Mouse (Mus musculus) thymus, postnatal 14 days (tissue): ENCODE measurements around the gene Fbxl12.
"Not testable (repeated sequence)": the region's sequence is repeated elsewhere in the genome, so short reads cannot be mapped to it uniquely, and the experiment has no call there.

Experiments
- DNase-seq: peaks from one replicate; pipeline ENCODE4 v3.0.0; 2021

Gene Fbxl12

DNA sequence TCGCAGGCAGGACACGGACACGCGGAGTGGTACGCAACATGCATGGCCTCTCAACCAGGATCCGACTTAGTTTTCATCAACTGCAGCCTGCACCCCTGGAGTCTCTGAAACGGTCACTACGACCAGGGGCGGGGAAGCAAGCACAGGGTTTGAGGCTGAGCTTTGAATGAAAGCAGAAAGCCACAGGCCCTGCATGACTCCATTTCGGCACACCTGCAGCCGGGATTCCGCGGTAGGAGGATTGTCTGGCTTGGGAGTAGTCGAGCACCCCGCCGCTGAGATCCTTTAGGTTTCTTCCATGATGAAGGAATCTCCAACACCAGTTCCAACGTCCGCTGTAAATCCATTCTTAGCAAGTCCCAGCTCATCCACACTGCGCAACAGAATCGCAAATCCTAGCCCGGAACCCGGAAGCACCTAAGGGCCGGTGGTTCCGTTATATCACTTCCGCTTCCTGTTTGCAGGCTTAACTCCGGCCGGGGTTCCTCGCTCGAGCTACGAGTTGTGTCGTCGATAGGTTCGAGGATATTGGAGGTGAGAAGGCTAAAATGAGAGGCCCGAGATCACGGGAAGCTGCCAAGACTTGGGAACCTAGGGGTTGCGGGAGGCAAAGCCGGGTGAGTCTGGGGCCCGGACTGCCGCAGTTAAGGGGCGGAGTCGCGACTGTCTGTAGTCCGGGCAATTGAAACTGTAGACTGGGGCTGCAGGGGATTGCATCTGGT is at the start of gene Fbxl12:
Gene Fbxl12, minus strand, starts transcription at position 408 of the 722 bp plus-strand sequence.
- DNase-seq, result peak; percentile 75

DNA sequence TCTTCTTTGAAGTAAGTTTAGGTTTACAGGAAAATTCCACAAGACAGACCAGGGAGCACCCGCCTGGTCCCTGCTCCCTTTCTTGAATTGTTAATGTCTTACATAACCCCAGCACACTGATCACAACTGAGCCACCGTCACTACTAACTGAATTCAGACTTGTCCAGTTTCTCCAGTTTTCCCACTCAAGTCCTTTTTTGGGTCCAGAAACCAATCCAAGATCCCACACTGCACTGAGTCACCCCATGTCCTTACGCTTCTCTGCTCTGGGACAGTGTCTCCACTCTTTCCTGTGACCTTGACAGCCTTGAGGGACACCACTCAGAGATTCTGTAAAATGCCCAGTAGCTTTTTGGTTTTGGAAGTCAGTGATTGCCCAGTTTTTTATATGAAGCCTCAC is 48.3 kb upstream of the Fbxl12 start:
- no peak for DNase-seq

DNA sequence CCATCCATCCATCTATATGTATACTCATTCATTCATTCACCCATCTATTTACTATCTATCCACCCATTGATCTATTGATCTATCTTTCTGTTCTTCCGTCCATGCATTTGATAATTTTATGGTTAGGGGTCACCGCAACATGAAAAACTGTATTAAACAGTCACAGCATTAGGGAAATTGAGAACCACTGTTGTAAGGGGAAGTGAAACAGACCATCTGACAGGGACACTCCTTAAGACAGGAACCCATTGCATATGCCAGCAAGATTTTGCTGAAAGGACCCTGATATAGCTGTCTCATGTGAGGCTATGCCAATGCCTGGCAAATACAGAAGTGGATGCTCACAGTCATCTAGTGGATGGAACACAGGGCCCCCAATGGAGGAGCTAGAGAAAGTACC is 45.9 kb upstream of the Fbxl12 start:
- DNase-seq, result not testable (repeated sequence)

GRCm38 (mm10) chr9:20689913-20690312 is 45.3 kb upstream of the Fbxl12 start:
- no peak for DNase-seq

- no peak for DNase-seq
These were observed 44.8 kb upstream of the Fbxl12 start for GRCm38 (mm10) chr9:20689403-20689802.

GRCm38 (mm10) chr9:20685081-20685861 is 40.7 kb upstream of the Fbxl12 start:
- no peak for DNase-seq

DNA sequence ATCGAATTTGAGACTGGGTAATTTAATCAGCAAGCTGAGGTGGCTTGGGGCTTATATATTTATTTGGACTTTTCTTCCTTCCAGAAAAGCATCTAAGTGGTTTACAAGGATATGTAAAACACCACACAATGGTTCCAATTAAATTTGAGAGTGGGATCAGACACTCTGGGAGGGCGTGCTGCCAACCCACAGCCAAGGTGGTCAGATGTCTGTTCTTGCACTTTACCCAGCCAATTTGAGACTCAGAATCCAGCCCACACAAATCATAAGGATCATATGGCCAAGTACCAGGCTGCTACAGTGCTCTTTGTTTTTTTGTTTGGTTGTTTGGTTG is 37.8 kb upstream of the Fbxl12 start:
- DNase-seq, result no peak

DNA sequence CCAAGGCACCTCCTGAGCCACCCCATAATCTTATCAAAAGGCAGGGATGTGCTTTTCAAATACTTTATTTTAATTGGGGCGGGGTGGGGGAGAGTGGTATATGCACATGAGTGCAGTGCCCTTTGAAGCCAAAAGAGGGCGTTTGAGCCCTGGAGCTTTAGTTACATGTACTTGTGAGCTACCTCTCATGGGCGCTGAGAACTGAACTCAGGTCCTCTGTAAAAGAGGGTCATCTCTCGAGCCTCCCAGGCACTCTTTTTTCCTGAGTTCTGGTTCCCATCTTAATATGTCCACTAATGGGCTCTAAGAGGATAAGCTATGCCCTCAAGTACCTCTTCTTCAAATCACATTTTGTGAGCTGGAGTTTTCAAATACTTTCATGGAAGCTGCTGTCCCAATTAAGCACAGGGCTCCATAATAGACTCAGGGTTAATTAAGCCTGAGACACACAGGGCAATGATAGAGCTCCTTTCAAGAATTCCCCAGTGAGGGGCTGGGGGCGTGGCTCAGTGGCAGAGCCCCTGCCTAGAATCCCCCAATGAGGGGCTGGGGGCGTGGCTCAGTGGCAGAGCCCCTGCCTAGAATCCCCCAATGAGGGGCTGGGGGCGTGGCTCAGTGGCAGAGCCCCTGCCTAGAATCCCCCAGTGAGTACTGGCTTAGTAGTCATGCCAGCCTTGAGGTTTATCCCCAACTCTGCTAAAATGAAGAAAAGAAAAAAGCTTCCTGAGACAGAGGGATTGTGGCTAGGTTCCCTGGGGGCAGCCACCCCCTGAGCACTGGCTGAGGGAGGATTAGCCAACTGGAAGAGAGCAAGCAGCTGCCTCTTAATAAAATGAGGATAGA is 37.2 kb upstream of the Fbxl12 start:
- no peak for DNase-seq

- no peak for DNase-seq
These were observed 35.9 kb upstream of the Fbxl12 start for GRCm38 (mm10) chr9:20680378-20680958.

DNA sequence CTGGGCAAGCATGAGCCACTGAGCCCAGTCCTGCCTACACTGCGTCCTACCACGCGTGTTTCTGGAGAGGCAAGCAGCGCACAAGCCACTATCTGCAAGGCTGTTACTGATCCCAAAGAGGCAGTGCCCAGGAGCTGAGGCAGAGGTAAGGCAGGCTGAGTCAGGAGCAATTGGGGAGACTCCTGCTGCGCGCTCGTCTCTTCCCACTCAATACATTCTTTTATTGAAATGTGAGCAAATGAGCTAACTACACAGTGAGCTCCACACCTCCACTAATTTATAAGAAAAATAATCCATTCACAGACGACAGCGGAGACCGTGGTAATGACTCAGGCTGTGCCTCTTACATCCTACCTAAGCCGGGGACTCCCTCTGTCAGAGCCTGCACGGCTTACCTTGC is 33.3 kb upstream of the Fbxl12 start:
- DNase-seq, result no peak

GRCm38 (mm10) chr9:20672047-20672446 is 27.5 kb upstream of the Fbxl12 start:
- DNase-seq, result no peak

DNA sequence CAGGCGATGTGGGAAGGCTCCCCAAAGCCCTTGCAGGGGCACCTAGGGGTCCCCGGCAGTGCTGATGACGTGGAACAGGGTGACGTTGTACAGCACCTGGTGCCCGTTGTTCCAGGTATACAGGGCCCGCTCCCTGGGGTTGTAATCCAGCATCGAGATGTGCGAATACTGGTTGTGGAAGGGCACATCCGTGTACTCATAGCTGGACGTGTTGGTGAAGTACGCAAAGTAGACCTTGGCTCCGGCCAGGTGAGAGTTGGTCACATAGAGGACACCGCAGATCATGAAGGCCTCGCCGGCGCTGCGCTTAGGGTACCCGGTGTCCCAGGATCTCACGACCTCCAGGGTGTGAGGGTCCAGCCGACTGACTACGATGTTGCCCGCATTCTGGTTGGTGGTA is 23.5 kb upstream of the Fbxl12 start:
- no peak for DNase-seq

DNA sequence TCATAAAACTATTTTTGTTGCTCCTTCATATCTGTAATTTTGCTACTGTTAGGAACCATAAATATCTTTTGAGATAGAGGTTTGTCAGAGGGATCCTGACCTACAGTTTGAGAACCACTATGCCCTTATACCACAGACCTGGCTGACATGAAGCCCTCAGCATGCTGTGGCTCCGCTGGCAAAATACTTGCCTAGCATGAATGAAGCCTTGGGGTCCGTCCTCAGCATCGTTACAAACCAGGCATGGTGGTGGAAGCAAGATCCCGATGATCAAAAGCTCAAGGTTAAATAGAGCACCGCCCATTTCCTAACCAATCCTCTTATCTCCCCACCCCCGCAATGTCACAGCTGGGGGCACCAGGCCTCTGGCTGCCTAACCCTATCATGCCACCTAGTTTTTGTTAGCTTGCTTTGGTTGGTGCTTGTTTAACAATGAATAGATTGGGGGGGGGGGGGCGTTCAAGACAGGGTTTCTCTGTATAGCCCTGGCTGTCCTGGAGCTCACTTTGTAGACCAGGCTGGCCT is 22.0 kb upstream of the Fbxl12 start:
- DNase-seq, result peak; percentile 72

GRCm38 (mm10) chr9:20665925-20666324 is 21.4 kb upstream of the Fbxl12 start:
- DNase-seq, result no peak

GRCm38 (mm10) chr9:20664982-20665637 is 20.5 kb upstream of the Fbxl12 start:
- DNase-seq, result no peak

GRCm38 (mm10) chr9:20664366-20664765 is 19.8 kb upstream of the Fbxl12 start:
- no peak for DNase-seq

DNA sequence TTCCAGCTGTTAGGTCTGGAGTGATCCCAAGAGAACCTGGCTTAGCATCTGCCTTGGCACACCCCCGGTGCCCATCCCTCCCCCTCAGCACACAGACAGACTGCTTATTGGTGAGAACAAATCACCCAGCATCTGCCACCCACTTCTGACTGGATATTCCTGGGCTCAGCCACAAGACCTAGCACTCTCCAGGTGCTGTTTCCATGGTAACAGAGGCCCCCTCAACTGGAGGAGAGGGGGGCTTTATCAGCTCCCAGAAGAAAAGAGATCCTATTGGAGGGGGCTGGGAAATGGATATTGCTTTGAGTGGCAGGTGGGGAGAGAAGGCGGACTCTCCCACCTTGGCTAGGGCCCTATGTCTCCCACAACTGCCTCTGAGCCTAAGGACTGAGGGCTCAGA is 19.4 kb upstream of the Fbxl12 start:
- no peak for DNase-seq

- no peak for DNase-seq
These were observed 18.3 kb upstream of the Fbxl12 start for GRCm38 (mm10) chr9:20662874-20663273.

DNA sequence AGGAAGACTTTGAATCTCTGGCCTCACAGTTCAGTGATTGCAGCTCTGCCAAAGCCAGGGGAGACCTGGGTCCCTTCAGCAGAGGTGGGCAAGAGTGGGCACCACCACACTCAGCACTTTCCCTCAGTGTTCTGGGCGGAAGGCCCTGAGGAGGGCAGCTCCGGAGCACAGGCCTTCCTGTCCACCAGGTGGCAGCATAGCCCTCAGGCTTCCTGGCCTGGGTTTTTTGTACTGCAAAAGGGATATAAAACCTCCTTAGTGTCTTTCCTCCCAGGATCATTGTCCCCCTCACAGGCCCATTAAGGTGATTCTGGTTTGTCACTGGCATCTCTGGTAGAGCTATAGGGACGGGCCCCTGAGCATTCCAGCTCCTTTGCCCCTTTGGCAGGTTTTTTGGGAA is 17.8 kb upstream of the Fbxl12 start:
- peak; percentile 78 for DNase-seq

GRCm38 (mm10) chr9:20657546-20657945 is 13.0 kb upstream of the Fbxl12 start:
- no peak for DNase-seq

- no peak for DNase-seq
These were observed 9.3 kb upstream of the Fbxl12 start for GRCm38 (mm10) chr9:20653859-20654258.

DNA sequence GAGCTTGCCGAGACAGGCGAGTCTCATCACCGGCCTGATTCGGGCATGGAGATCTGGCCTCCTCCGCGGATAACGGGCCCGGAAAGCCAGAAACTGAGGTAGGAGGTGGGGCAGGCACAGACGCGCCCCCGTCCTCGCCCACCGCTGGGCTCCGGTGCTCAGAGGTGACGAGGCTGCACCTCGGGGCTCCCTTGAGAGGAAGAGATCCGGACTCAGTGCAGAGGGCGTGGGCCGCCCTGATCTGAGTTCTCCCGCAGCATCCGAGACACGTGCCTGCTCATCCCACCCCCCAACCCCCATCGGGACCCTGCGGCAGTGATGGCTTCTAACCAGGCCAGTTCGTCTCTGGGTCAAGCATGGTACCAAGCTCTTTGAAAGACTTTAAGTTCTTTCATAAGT is 7.7 kb upstream of the Fbxl12 start:
- no peak for DNase-seq
